Mouse (Mus musculus): Measurements from ENCODE around the gene Wdr70. TPM values are rescaled to one million over a fixed set of nuclear protein-coding genes. Genes with fewer than 3 reads are reported as not detected.

The Wdr70 gene
- polyA plus RNA-seq, 1 experiment from 2014 or later: 34.0 TPM

DNA sequence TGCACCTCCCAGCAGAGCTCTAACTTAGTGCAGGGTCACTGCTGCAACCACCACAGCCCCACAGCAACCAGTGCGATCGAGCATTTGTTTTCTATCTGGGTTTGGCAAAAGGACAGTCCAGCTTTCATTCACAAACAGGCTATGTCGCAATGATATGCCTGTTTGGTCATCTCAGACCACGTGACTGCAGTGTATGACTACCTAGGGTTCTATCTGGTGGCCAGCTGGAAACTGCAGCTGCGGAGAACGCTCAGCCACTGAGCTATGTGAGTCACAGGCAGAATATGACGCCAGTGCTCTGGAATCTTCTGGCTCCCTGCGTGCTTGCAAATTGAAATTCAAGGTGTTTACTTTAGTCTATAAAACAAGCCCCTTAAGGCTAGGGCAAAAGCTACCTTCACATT is 167.4 kb downstream of the Wdr70 start:
- H3K4me2 ChIP-seq: 0 out of 2 replicates have a peak overlapping the region, but pooled peaks have one; percentile 18
- 0 out of 2 replicates have a peak overlapping the region, but pooled peaks have one; percentile 34 for H3K27ac ChIP-seq
- H3K4me1 ChIP-seq (replicated peaks): peaks cover 18% of the 10 kb centered on the region
- H3K9me3 ChIP-seq (replicated peaks): no peaks in the 10 kb centered on the region
- no peaks in the 10 kb centered on the region for H3K27me3 ChIP-seq
- no peaks in the 10 kb centered on the region for H3K36me3 ChIP-seq
- ATAC-seq (replicated peaks; ENCODE audit: insufficient number of reproducible peaks, insufficient read depth, low FRiP score, low read depth): peak; percentile 66
- no peak overlapping the region for H3K9ac ChIP-seq
- no peak overlapping the region for H3K4me3 ChIP-seq
- 54% methylated on average over 8 of the region's 8 CpGs for WGBS

DNA sequence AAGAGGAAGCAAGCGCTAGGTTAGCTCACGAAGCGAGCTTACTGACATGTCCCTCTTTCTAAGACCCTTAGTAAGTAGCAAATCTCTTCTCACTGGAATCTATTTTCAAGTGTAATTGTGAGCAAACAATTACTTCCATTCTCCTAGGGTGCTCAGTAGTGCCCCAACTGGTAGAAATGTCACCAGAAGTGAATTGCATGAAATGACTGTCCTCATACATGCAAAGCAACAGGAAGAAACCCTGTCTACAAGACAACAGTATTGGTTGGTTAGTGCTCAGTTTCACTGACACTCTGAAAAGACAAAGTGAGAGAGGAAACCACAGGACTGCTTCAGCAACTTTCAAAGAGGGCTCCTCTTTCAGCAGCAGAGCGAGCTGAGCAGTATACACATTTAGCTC is 173.6 kb downstream of the Wdr70 start:
- ATAC-seq (replicated peaks; ENCODE audit: insufficient number of reproducible peaks, insufficient read depth, low FRiP score, low read depth): no peak
- Histone ChIP-seq H3K36me3 (no peaks in the 10 kb centered on the region), H3K27ac (no peak overlapping the region), H3K4me2 (no peak overlapping the region), H3K4me3 (no peak overlapping the region), H3K9ac (no peak overlapping the region), H3K4me1 (replicated peaks) (no peaks in the 10 kb centered on the region), H3K9me3 (replicated peaks) (no peaks in the 10 kb centered on the region), H3K27me3 (no peaks in the 10 kb centered on the region)
- WGBS: 84% methylated on average over 4 of the region's 4 CpGs

DNA sequence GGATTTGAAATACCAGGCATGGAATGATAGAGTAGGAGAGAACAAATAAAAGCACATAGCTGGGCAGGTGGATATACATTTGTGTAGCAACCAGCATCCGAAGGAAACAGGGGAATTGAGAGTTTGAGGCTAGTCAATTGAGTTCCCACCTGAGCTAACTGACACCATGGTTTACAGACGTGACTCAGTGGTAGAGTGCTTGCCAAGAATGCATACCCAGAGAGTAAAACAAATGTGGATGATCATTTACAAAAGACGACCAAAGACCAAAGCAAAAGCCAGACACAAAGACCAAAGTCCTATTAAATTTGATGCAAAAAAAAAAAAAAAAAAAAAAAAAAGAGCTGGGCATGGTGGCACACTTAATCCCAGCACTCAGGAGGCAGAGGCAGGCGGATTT is 175.7 kb downstream of the Wdr70 start:
- ATAC-seq (replicated peaks; ENCODE audit: insufficient number of reproducible peaks, insufficient read depth, low FRiP score, low read depth): no peak
- Histone ChIP-seq H3K4me3 (no peak overlapping the region), H3K27me3 (no peaks in the 10 kb centered on the region), H3K9me3 (replicated peaks) (no peaks in the 10 kb centered on the region), H3K36me3 (no peaks in the 10 kb centered on the region), H3K9ac (no peak overlapping the region), H3K4me2 (no peak overlapping the region), H3K27ac (no peak overlapping the region), H3K4me1 (replicated peaks) (no peaks in the 10 kb centered on the region)
- WGBS: 94% methylated on average over 4 of the region's 4 CpGs

DNA sequence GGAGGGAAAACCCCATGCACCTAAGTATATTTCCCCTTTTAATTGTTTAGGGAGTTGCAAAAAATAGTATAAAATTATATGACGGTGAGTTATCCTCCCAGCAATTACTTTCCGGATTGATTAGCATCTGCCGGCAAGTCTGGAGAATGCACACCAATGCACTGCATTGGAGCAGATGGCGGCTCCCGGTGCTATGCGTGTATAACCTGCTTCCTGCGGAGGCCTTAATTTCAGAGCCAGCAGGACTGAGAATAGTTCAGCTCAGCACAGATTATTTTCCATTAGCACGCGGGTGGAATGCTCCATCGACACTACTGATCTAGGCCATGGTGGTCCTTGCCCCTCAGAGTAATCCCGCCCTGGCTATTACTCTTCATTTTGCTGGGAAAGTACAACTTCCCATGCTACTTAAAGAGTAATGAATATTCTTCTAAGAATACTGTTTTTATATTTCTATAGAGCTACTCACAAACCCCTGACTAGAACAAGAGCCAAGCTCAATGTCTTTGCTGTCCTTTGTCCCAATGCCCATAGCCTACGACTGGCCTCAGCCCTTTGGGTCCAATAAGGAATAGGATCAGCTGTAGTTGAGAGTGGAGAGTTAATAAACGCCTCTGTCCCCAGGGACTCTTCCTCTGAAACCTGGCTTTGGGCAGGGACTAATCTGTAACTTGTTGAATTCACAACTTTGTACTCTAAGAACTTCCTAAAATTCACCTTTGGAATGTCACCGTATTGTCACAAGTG is 176.5 kb downstream of the Wdr70 start:
- Histone ChIP-seq H3K4me3 (no peak overlapping the region), H3K4me2 (no peak overlapping the region), H3K9me3 (replicated peaks) (no peaks in the 10 kb centered on the region), H3K27ac (no peak overlapping the region), H3K4me1 (replicated peaks) (no peaks in the 10 kb centered on the region), H3K9ac (no peak overlapping the region), H3K27me3 (no peaks in the 10 kb centered on the region), H3K36me3 (no peaks in the 10 kb centered on the region)
- no peak for ATAC-seq (replicated peaks; ENCODE audit: insufficient number of reproducible peaks, insufficient read depth, low FRiP score, low read depth)
- WGBS: 95% methylated on average over 14 of the region's 14 CpGs

DNA sequence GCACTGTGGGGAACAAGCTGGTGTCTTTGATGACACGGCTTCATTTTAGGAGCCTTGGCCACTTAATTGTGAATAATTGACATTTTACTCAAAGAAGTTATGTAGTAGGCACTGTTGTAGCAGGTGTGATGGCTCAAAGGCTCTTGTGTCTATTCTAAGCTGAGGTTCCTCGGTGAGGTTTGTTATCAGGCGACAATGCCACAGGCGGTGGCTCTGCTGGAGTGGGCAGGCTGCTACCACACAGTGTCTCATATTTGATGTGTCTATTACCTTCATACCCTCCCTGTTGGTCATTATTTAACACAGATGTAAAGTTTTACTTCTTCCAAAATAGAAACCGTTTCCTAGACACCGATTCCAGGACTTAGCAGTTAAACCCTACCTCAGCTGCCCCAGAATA is 177.9 kb downstream of the Wdr70 start:
- ATAC-seq (replicated peaks; ENCODE audit: insufficient number of reproducible peaks, insufficient read depth, low FRiP score, low read depth): no peak
- 64% methylated on average over 6 of the region's 6 CpGs for WGBS
- no peak overlapping the region for H3K4me2 ChIP-seq

DNA sequence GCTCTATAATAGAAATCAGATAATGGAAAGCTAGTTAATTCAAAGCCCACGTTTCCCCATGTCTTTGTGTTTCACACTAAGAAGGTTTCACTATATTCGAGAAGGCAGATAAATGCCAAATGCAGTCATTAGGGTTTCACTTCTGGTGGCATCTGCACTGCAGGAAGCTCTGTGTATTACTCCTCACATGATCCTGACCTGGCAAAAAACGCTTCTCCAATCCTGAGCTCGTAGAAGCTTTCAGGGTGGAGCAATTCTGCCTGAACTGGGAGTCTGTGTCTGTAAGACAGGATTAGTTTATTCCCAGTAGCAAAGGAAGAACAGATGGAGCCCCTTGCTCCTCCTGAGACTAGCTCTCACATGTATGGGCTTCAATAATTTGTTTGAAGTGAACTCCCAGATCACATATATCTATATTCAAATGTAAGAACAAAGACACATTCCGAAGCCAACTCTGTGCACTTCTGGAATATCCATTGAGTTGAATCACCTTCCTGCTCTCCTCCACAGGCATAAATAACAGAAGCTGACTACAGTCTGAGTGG is 192.4 kb downstream of the Wdr70 start:
- Histone ChIP-seq H3K4me2 (no peak overlapping the region), H3K9me3 (replicated peaks) (0 out of 2 replicates have a peak, but pooled peaks cover 4% of the 10 kb centered on the region), H3K27ac (no peak overlapping the region), H3K9ac (no peak overlapping the region), H3K27me3 (no peaks in the 10 kb centered on the region), H3K4me3 (no peak overlapping the region), H3K36me3 (peaks cover 5% of the 10 kb centered on the region), H3K4me1 (replicated peaks) (no peaks in the 10 kb centered on the region)
- ATAC-seq (replicated peaks; ENCODE audit: insufficient number of reproducible peaks, insufficient read depth, low FRiP score, low read depth): no peak
- WGBS: 79% methylated on average over 5 of the region's 5 CpGs

More for the DNA sequence above, 177.9 kb downstream of the Wdr70 start:
- Histone ChIP-seq H3K9me3 (replicated peaks) (no peaks in the 10 kb centered on the region), H3K36me3 (no peaks in the 10 kb centered on the region), H3K9ac (no peak overlapping the region), H3K4me3 (no peak overlapping the region), H3K27ac (no peak overlapping the region), H3K4me1 (replicated peaks) (no peaks in the 10 kb centered on the region), H3K27me3 (no peaks in the 10 kb centered on the region)

DNA sequence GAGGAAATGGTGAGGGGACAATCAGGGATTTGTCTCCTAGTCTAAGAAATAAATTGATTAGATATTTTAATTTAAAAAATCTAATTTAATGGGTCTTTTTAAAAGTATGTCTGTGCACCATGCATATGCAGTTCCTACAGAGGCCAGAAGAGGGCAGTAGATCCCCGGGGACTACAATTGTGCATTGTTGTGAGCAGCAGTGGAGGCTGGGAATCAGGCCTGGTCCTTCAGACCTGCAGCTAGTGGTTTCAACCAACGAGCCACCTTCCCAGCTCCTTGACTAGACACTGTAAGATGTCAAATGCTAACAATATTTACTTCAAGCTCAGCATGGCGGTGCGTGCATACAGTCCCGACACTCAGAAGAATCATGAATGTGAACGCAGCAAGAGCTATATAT is 199.7 kb downstream of the Wdr70 start:
- H3K27ac ChIP-seq: no peak overlapping the region
- no peak for ATAC-seq (replicated peaks; ENCODE audit: insufficient number of reproducible peaks, insufficient read depth, low FRiP score, low read depth)
- H3K9me3 ChIP-seq (replicated peaks): no peaks in the 10 kb centered on the region
- H3K4me2 ChIP-seq: no peak overlapping the region
- H3K4me3 ChIP-seq: no peak overlapping the region
- H3K36me3 ChIP-seq: no peaks in the 10 kb centered on the region
- H3K9ac ChIP-seq: no peak overlapping the region
- H3K4me1 ChIP-seq (replicated peaks): no peaks in the 10 kb centered on the region
- H3K27me3 ChIP-seq: no peaks in the 10 kb centered on the region
- WGBS: 93% methylated on average over 6 of the region's 6 CpGs

DNA sequence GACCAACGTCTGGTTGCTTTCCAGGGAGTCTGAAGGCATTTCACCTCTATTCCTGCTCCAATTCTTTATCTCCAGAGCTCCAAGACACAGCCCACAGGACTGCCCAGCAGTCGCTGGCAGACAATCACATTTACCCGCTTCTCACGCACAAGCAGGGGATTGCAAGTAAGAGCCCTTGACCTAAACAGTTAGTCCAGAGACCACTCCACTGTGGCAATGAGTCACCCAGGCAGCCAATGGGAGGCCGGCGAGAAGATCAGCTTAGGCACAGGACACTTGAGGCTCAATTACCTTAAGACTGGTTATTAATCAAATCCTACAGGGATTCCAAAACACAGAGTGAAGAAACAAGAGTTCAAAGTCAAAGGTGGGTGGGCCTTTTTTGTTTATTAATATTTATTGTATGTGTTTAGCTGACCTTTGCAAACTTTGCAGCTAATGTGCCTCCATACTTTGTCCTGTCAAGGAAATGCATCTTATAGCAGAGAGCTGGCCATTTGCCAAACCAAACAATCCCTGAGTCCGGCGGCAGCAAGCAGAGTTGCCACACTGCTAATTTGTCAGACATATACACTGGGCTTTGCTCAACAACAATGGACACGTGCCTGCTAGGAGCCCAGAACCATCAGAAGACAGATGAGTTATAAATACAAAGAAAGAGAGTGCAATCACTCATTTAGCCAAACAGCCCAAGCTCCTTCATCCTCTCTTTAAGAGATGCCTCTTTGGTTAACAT is 207.3 kb downstream of the Wdr70 start:
- no peak for ATAC-seq (replicated peaks; ENCODE audit: insufficient number of reproducible peaks, insufficient read depth, low FRiP score, low read depth)
- Histone ChIP-seq H3K4me2 (no peak overlapping the region), H3K9me3 (replicated peaks) (no peaks in the 10 kb centered on the region), H3K9ac (no peak overlapping the region), H3K4me1 (replicated peaks) (peaks cover 12% of the 10 kb centered on the region), H3K27ac (0 out of 2 replicates have a peak overlapping the region, but pooled peaks have one; percentile 17), H3K36me3 (no peaks in the 10 kb centered on the region), H3K27me3 (no peaks in the 10 kb centered on the region), H3K4me3 (no peak overlapping the region)
- WGBS: 27% methylated on average over 9 of the region's 9 CpGs

DNA sequence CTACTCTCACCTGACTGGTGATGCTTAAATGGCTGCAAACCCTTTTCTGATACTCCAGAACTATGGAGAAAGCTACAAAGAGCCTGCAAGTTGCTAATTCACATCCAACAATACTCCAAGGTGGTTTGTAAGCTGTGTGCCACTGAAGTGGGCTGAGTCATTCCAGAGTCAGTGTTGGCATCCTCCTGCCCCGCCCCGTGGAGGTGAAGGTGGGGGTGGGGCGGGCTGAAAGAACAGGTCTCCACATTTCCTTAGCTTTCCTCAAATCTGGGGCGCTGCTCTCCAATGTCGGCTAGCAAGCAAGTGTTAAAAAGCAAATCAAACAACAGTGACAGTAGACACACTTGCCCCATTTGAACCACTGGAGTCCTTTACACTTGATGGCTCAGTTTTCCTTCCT is 208.7 kb downstream of the Wdr70 start:
- Histone ChIP-seq H3K36me3 (no peaks in the 10 kb centered on the region), H3K4me3 (no peak overlapping the region), H3K4me2 (no peak overlapping the region), H3K27me3 (no peaks in the 10 kb centered on the region), H3K9me3 (replicated peaks) (no peaks in the 10 kb centered on the region), H3K27ac (no peak overlapping the region), H3K9ac (no peak overlapping the region), H3K4me1 (replicated peaks) (peaks cover 12% of the 10 kb centered on the region)
- WGBS: 80% methylated on average over 5 of the region's 5 CpGs
- no peak for ATAC-seq (replicated peaks; ENCODE audit: insufficient number of reproducible peaks, insufficient read depth, low FRiP score, low read depth)

DNA sequence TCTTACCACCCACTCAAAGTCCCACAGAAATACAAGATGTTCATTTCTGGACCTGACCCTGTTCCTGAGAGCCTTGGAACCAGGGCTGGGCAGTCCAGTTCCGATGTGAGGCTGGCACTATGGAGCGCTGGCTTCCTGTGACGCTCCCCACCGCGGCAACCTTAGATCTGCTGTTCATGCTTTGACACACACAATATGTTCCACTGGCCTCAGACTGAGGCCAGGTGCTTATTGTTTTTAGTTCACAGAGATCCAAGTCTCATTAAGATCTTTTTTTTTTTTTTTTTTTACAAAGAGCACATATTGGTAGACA is 209.7 kb downstream of the Wdr70 start:
- Histone ChIP-seq H3K27me3 (no peaks in the 10 kb centered on the region), H3K4me1 (replicated peaks) (peaks cover 12% of the 10 kb centered on the region), H3K9me3 (replicated peaks) (no peaks in the 10 kb centered on the region), H3K4me2 (no peak overlapping the region), H3K36me3 (no peaks in the 10 kb centered on the region), H3K9ac (no peak overlapping the region), H3K27ac (no peak overlapping the region), H3K4me3 (no peak overlapping the region)
- ATAC-seq (replicated peaks; ENCODE audit: insufficient number of reproducible peaks, insufficient read depth, low FRiP score, low read depth): no peak
- WGBS: 85% methylated on average over 5 of the region's 5 CpGs

DNA sequence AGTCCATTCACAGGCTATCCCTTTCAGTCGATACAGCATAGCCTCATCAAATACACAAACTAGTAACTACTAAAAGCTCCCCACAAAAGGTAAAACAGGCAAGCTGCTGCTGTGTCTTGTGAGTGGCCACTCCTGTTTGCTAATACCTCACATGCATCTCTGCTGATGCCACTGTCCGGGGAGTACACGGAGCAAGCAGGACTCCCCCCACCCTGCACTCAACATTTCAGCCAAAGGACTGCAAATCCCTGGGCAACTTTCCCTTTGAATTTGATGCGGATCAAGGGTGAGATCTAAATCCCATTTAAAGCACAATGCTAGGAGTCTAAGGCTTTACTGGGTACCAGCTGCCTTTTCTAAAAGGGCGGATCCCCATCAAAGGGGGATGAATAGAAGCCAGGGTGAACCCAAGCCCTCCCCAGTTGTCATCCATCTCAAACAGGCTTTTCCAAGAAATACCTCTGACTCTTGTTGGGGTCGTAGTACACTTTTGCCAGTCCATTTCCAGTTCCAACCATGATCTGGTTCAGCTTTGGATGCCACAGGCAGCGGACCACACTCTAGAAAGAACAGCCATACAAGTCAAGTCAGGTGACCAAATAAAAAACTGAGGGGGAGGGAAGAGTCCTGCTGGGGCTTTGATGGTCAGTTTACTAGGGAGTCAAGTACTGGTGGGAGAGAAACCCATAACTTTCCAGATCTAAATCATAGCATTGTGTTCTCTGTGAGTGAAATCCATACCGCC is 210.2 kb downstream of the Wdr70 start:
- H3K4me3 ChIP-seq: no peak overlapping the region
- 91% methylated on average over 8 of the region's 8 CpGs for WGBS
- no peaks in the 10 kb centered on the region for H3K9me3 ChIP-seq (replicated peaks)
- H3K4me1 ChIP-seq (replicated peaks): peaks cover 12% of the 10 kb centered on the region
- no peaks in the 10 kb centered on the region for H3K27me3 ChIP-seq
- no peak for ATAC-seq (replicated peaks; ENCODE audit: insufficient number of reproducible peaks, insufficient read depth, low FRiP score, low read depth)
- no peak overlapping the region for H3K27ac ChIP-seq
- no peak overlapping the region for H3K4me2 ChIP-seq
- no peaks in the 10 kb centered on the region for H3K36me3 ChIP-seq
- no peak overlapping the region for H3K9ac ChIP-seq

All from heart, embryonic 15.5 days (tissue).